Mouse (Mus musculus) A20 (cell line): ENCODE results near the gene Atp5g1.

ENCODE experiments used
- DNase-seq: peaks from one replicate; pipeline ENCODE4 v3.0.0-alpha.2; 2011; ENCODE audit warnings: low read depth, low spot score

Gene Atp5g1

GRCm38 (mm10) chr11:96028130-96028529, 47.3 kb downstream of the Atp5g1 start:
- no peak for DNase-seq

DNA sequence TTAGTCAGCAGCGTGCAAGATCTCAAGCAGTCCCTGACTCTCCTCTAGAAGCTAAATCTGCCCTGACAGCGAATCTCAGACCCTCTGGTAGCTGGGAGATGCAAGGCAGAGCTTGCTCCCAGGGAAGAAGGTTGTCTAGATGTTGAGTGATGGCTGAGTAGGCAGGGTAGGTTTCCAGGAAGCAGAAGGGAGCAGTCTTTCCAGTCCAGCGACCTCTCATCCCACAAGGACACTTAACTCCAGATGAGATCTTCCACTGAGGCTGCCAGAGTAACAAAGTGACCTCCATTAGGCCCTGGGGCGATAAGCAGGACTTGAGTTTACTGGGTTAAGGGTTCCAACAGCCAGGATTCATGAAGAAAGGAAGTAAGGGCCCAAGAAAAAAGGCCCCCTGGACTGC, 54.8 kb downstream of the Atp5g1 start:
- DNase-seq: no peak
